Mouse (Mus musculus) heart, postnatal 0 days (tissue): Measurements from ENCODE around the gene Btbd3.

Experiments used
- CTCF ChIP-seq: IDR thresholded peaks from 2 replicates; pipeline ENCODE4 v1.5.1; 2016; ENCODE audit warnings: antibody characterized with exemption, control low read depth, low read depth
- EP300 ChIP-seq: IDR thresholded peaks from 2 replicates; pipeline ENCODE4 v1.6.1; 2016; ENCODE audit warnings: antibody characterized with exemption, low read depth

DNA sequence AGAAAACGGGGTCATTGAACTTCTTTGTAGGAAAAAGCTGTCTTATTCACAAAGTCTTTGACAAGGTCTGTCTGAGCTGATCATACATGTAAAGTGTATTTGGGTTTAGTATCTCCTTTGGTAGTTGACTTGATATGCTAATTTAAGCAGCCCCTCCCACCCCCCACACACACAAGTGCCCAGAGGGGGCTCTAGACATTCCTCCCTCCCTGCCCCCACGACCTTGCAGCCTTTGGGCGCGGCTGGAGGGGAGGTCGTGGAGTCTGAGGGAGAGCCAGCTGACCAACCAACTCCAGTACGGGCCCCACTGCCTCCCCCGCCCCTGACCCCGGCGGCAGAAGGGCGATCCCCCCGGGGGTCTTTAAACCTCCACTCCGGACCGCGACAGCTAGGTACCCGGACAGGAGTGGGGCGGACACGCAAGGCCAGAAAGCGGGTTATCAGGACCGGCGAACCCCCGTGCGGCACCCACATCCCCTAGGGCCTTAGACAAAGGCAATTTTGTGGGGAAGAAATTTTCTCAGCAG, 211.7 kb downstream of the Btbd3 start:
- TF ChIP-seq CTCF (no peak), EP300 (no peak)
